Mouse (Mus musculus): ENCODE results near the gene Mypn. TPM values are rescaled to one million over a fixed set of nuclear protein-coding genes. Genes with fewer than 3 reads are reported as not detected.

Mypn gene
- polyA plus RNA-seq (2015; fragmentation: Nextera tagmentation; extraction: Ambion mirVana) = 0.18 TPM in 1 of 2 replicates, not detected in the other

DNA sequence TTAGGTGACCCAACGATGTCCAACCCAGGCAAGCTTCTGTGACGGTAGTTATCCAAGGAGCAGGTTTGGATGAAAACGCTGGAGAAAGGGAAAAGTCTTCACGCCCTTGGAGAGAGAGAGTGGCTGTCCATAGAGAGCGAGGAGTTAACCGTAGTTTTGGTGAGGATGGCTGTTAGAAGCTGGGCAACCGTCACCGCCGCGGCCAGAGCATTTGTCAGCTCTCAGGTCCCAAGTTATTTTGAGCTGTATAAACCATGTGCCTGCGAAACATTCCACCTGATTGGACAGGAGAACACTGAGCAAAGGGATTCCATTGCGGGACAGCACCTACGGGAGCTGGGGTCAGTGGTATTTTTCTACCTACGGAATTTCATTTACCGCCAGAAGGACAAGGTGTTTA, at the start of gene Mypn:
Gene Mypn, minus strand, starts transcription at position 225 of the 400 bp plus-strand sequence.

GRCm38 (mm10) chr10:63243493-63244054, 39.8 kb upstream of the Mypn start, which contains the start of gene Herc4:
Herc4 (plus strand) TSS chr10:63243810.

GRCm38 (mm10) chr10:63099521-63099920, 104.2 kb downstream of the Mypn start, which contains the start of gene Atoh7:
Atoh7 (plus strand) TSS chr10:63099651.

Other genes with a start within 250 kb of the Mypn start
- 22.6 and 24.4 TPM in 2 replicates for gene Rufy2, start 223.7 kb downstream of the Mypn start, polyA plus RNA-seq (2015; fragmentation: Nextera tagmentation; extraction: Ambion mirVana)
- 37.8 and 49.7 TPM in 2 replicates for gene Hnrnph3, start 179.7 kb downstream of the Mypn start, polyA plus RNA-seq (2015; fragmentation: Nextera tagmentation; extraction: Ambion mirVana)
- gene Pbld2, start 179.6 kb downstream of the Mypn start, polyA plus RNA-seq (2015; fragmentation: Nextera tagmentation; extraction: Ambion mirVana) = 3.2 and 4.1 TPM in 2 replicates
- 3.2 and 3.8 TPM in 2 replicates for gene Pbld1, start 143.8 kb downstream of the Mypn start, polyA plus RNA-seq (2015; fragmentation: Nextera tagmentation; extraction: Ambion mirVana)
- 0.08 TPM in 1 of 2 replicates, not detected in the other for gene Atoh7, start 104.3 kb downstream of the Mypn start, polyA plus RNA-seq (2015; fragmentation: Nextera tagmentation; extraction: Ambion mirVana)
- gene Herc4, start 39.9 kb upstream of the Mypn start, polyA plus RNA-seq (2015; fragmentation: Nextera tagmentation; extraction: Ambion mirVana) = 36.2 and 57.1 TPM in 2 replicates
- 5.1 and 5.5 TPM in 2 replicates for gene Sirt1, start 177.8 kb upstream of the Mypn start, polyA plus RNA-seq (2015; fragmentation: Nextera tagmentation; extraction: Ambion mirVana)
- 49.2 and 53.5 TPM in 2 replicates for gene Dnajc12, start 178.5 kb upstream of the Mypn start, polyA plus RNA-seq (2015; fragmentation: Nextera tagmentation; extraction: Ambion mirVana)
- gene Gm7075, start 217.8 kb upstream of the Mypn start, polyA plus RNA-seq (2015; fragmentation: Nextera tagmentation; extraction: Ambion mirVana) = not detected in 2 replicates
- 0.22 and 0.32 TPM in 2 replicates for gene Ctnna3, start 226.1 kb upstream of the Mypn start, polyA plus RNA-seq (2015; fragmentation: Nextera tagmentation; extraction: Ambion mirVana)